Mouse (Mus musculus) left cerebral cortex, adult 9 months (tissue): ENCODE data around the gene Traf5.
A peak's percentile ranks its signal among the peaks of the same experiment; 100 is the strongest.

Source experiments
- DNase-seq, 2 experiments: peaks; one replicate each; pipeline ENCODE4 v3.0.0; 2022; ENCODE audit warnings: low spot score in 2 of 2

The Traf5 gene

GRCm38 (mm10) chr1:192091806-192092772 is at the start of gene Traf5:
TSS of gene Traf5 (minus strand) at chr1:192092559.
- DNase-seq: peak; percentile 83 to 92

GRCm38 (mm10) chr1:192140313-192140712 is 48.0 kb upstream of the Traf5 start:
- no peak for DNase-seq

GRCm38 (mm10) chr1:192137926-192138910 is 45.9 kb upstream of the Traf5 start, which contains the start of gene Rcor3:
TSS of gene Rcor3 (minus strand) at chr1:192138062.
- DNase-seq: peak; percentile 44 to 63

DNA sequence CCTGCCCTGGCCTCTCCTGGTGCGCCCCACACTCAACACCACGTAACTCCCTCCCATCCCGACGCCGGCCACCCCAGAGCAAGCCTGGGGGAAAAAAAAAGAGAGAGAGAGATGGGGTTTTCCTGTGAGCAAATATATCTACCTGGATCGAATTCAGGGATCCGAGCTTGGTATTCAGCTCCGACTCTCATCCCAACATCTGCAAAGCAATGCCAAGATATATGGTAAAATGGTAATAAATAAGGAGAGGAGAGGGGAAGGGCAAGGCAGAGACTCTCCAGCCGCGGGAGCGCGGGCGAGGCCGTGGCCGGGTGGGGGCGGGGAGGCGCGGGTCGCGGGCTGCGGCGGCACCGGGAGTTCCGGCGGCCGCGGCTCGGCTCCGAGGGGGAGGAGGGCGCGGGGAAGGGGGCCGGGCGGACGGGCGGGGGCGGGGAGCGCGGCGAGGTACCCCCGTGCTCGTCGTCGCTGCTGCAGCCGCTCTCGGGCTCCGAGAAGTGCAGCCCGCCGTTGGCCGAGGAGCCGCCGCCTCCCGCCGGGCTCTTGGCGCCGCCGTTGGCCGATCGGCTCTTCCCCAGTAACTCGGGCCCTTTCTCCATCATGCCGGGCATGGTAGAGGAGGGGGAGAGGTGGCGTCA is 45.0 kb upstream of the Traf5 start:
- DNase-seq: peak in 1 of 2 experiments; percentile 20

GRCm38 (mm10) chr1:192136561-192137290 is 44.4 kb upstream of the Traf5 start:
- DNase-seq: peak; percentile 62 to 84

GRCm38 (mm10) chr1:192130202-192130601 is 37.8 kb upstream of the Traf5 start:
- DNase-seq: no peak

DNA sequence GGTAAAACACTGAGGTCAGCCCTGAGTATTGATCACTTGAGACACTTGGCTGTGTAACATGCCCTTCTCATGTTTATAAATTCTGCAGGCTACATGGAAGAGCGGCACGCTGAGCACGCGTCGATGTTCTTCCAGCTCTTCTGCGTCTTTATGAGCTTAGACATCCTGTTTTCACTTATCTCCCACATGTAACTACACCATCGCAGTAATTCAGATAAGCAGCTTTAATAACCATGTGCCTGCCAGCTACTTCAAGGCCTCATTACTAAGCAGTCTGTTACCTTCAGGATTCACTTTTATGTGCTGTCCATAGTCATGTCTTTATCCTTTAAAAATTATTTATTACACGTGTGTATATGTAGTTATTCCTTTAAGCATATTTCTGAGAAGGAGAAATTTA is 36.0 kb upstream of the Traf5 start:
- DNase-seq: no peak

DNA sequence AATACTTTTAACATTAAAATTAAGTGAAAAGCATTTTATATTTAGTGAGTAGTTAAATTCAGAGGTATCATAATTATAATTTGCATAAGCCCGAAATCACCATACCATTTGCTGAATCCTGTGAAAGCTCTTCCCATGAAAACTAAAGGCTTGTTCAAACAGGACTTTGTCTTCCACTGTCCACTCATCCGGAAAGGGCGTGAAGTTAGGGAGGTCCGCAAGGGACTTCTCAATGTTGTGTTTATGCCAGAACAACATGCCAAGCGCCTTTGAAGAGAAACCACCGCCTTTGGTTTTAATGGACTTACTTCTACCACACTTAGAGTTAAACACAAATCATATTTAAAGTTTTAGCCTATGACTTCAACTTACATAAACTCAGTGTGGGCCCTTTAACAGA is 33.4 kb upstream of the Traf5 start:
- no peak for DNase-seq

GRCm38 (mm10) chr1:192116262-192116661 is 23.9 kb upstream of the Traf5 start:
- no peak for DNase-seq

DNA sequence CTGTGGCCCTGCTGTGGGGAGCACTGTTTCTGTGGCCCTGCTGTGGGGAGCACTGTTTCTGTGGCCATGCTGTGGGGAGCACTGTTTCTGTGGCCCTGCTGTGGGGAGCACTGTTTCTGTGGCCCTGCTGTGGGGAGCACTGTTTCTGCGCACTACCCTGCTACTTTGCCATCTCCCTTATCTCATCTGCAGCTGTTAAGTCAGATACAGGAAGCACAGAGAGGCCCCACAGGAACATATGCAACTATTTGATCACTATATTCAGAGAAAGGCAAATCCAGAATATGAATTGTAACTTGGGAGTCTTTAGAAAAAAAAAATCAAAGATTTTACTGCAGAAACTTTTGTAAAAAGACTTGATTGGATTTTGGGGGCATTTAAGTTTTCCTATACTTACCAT is 23.0 kb upstream of the Traf5 start:
- no peak for DNase-seq

DNA sequence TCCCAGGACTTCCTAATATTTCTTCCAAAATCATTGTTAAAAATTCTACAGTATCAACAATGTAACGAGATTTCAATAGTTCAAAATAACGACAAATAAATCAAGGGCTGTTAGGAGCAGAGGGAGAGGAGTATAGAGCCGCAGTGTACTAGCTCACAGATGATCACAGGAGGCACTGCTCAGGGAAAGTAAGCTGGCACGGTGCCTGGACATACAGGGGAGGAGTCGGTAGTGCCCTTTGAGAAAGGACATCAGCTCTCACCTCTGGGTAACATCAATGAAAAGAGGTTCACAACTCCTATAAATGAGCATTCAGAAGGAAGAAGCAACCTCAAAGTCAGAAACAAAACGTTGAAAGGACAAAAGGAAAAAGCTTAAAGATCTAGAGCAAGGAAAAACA is 16.8 kb upstream of the Traf5 start:
- no peak for DNase-seq

GRCm38 (mm10) chr1:192107352-192107751 is 15.0 kb upstream of the Traf5 start:
- DNase-seq: no peak

DNA sequence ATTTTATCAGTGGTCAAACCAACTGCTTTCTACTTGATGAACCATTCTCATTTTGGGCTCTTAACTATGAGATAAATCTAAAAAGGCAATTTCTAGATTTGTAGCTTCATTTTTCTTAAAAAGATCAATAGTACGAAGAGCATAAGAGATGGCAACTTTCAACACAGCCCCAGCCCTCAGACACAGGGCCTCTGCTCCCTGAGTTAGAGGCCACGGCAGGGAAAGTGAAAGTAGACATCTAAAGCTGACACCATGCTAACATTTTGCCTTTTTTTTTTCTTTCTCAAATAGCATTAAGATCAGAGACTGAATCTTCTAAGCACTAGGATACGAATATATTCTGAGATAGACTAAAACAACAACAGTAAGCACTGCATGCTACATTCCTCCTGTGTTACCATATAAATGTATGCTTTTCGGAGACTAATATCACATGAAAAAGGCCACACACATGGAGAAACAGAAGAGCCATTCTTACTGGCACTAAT is 13.6 kb upstream of the Traf5 start:
- no peak for DNase-seq

DNA sequence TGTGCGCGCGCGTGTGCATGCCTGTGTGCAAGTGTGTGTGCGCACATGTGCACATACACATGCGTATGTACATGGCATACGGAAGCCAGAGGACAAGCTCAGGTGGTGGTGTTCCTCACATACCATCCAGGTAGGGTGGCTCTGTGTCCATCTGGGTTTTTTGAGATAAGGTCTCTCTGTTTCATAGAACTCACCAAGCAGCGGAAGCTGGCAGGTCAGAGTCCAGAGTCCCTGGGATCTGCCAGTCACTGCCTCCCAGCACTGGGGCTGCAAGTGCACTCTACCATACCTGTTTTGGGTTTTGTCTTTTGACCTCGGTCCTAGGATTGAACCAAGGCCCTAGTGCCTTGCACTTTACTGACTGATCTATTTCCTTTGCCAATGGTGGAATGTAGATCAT is 11.7 kb upstream of the Traf5 start:
- DNase-seq: no peak

- DNase-seq: no peak
Measured at GRCm38 (mm10) chr1:192103176-192103575, 10.8 kb upstream of the Traf5 start.

GRCm38 (mm10) chr1:192101359-192101758 is 9.0 kb upstream of the Traf5 start:
- DNase-seq: peak; percentile 59 to 74

GRCm38 (mm10) chr1:192100742-192101141 is 8.4 kb upstream of the Traf5 start:
- no peak for DNase-seq

DNA sequence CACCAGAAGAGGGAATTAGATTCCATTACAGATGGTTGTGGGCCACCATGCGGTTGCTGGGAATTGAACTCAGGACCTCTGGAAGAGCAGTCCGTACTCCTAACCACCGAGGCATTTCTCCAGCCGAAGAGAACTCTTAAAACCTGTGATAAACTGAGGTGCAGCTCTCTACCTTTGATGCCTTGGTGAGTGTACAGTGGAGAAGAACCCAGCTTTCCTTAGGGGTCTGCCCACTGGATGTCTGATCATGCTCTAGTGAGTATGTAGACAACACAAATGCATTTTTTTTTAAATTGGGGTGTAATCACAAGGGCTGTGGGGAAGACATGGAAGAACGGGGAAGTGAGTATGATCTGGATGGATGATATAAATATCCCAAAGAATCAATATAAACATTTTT is 3.3 kb upstream of the Traf5 start:
- DNase-seq: no peak

- peak in 1 of 2 experiments; percentile 78 for DNase-seq
Measured at GRCm38 (mm10) chr1:192094451-192095170, 2.3 kb upstream of the Traf5 start.
